Mouse (Mus musculus) lung, embryonic 14.5 days (tissue): ENCODE measurements around the gene Col2a1. TPM values are rescaled to one million over a fixed set of nuclear protein-coding genes. Genes with fewer than 3 reads are reported as not detected.
A peak's percentile ranks its signal among the peaks of the same experiment; 100 is the strongest.

Experiments used
- ATAC-seq: fragments of 200-750 bp; cut with Nextera tagmentation; 2 replicates; pipeline ENCODE4 v1.8.0; 2017; ENCODE audit warnings: mild to moderate bottlenecking, moderate TSS enrichment, moderate library complexity; ENCODE audit not compliant: insufficient read depth
- DNase-seq: peaks from one replicate; pipeline ENCODE4 v3.0.0-alpha.2; 2015
- H3K27ac ChIP-seq: fragments of 300-500 bp; sonication (generic); 2 replicates; pipeline ENCODE4 v1.5.1; 2014; ENCODE audit warnings: low read depth, mild to moderate bottlenecking, moderate library complexity
- H3K27me3 ChIP-seq: fragments of 300-500 bp; sonication (generic); 2 replicates; pipeline ENCODE4 v1.6.1; 2014; ENCODE audit warnings: low read length, control low read depth; ENCODE audit not compliant: insufficient read depth
- H3K36me3 ChIP-seq: fragments of 300-500 bp; sonication (generic); 2 replicates; pipeline ENCODE4 v1.6.1; 2014; ENCODE audit warnings: control low read depth; ENCODE audit not compliant: insufficient read depth
- H3K4me1 ChIP-seq: fragments of 300-500 bp; sonication (generic); 2 replicates; pipeline ENCODE4 v1.6.1; 2014; ENCODE audit warnings: antibody characterized with exemption, control low read depth; ENCODE audit not compliant: insufficient read depth
- H3K4me2 ChIP-seq: fragments of 300-500 bp; sonication (generic); 2 replicates; pipeline ENCODE4 v1.6.1; 2014; ENCODE audit warnings: mild to moderate bottlenecking
- H3K4me3 ChIP-seq: fragments of 300-500 bp; sonication (generic); 2 replicates; pipeline ENCODE4 v1.5.1; 2014; ENCODE audit warnings: low read depth, low read length
- H3K9ac ChIP-seq: fragments of 300-500 bp; sonication (generic); 2 replicates; pipeline ENCODE4 v1.6.1; 2014
- H3K9me3 ChIP-seq: fragments of 300-500 bp; sonication (generic); 2 replicates; pipeline ENCODE4 v1.6.1; 2016; ENCODE audit warnings: low read depth, low read length, control low read depth
- CTCF ChIP-seq: IDR thresholded peaks from 2 replicates; pipeline ENCODE4 v1.5.1; 2016; ENCODE audit warnings: antibody characterized with exemption, low read depth
- WGBS: fragments of 180-500 bp; shearing (Covaris S2); extraction: QIAGEN DNeasy Blood & Tissue Kit; methylation state at CpG from one replicate; pipeline ENCODE4 v1.1.7; 2014; 5-methylcytosine and 5-hydroxymethylcytosine counted together
- polyA plus RNA-seq: library from polyadenylated mRNA; unstranded; fragments of >200 nt; fragmentation: Nextera tagmentation; extraction: Ambion mirVana; gene quantifications from 2 replicates; pipeline ENCODE4 v1.2.1, GENCODE M21; 2014

Col2a1 gene
- polyA plus RNA-seq, 1 experiment from 2014 or later, result 33.3 TPM

DNA sequence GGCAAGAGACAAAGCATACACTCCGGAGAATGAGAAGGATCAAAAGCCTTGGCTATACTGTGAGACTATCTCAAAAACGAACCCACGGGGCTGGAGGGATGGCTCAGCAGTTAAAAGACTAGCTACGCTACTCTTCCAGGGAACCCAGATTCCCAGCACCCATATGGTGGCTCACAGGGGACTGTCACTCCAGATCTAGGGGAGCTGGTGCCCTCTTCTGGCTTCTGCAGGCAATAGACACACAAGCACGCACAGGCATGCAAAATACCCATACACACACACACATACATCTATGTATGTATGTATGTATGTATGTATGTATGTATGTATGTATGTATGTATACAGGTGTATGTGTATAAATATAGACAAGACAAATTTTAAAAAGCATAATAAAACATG is 32.1 kb upstream of the Col2a1 start:
- peak; percentile 37 for TF ChIP-seq CTCF
- no peak overlapping the region for H3K4me3 ChIP-seq
- H3K4me2 ChIP-seq, result no peak overlapping the region
- H3K4me1 ChIP-seq, result no peaks in the 10 kb centered on the region
- H3K27me3 ChIP-seq, result no peaks in the 10 kb centered on the region
- H3K36me3 ChIP-seq, result peaks cover 33% of the 10 kb centered on the region
- H3K9me3 ChIP-seq, result no peaks in the 10 kb centered on the region
- H3K27ac ChIP-seq, result no peak overlapping the region
- DNase-seq (no peak), ATAC-seq (no peak)
- 91% methylated on average over 5 of the region's 5 CpGs for WGBS
- H3K9ac ChIP-seq, result no peak overlapping the region

DNA sequence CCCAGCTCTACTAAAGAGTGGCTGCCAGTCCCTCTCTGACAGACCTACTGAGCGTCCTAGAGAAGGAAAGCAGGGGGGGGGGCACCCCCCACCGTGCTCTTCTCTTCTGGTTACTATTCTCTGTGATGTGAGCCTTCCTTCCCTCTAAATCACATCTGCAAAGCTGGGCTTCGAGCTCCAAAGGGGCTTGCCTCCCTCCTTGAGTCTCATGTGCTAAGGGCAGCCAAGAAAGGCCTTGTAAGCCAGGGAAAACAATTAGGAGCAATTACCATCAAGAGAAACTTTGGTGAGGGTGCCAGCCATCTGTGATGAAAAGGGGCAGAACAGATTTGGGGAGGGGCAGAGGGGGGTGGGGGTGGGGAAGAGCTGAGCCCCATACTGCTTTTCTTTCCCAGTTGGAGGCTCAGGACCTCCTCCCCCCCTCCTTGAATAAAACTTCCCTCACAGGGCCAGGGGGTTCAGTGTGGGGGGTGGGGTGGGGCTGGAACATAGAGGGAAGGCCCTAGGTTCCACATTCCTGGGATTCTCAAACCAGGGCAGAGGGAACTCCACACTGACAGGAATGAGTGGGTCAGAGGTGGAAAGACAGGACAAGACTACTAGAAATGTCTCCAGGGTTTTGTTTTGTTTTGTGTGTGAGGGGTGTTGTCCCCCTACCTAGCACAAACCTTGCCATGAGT is 30.7 kb upstream of the Col2a1 start:
- ATAC-seq, result no peak
- WGBS, result 11% methylated on average over 3 of the region's 3 CpGs
- no peak for TF ChIP-seq CTCF
- H3K9me3 ChIP-seq, result no peaks in the 10 kb centered on the region
- no peaks in the 10 kb centered on the region for H3K27me3 ChIP-seq
- H3K4me1 ChIP-seq, result no peaks in the 10 kb centered on the region
- H3K36me3 ChIP-seq, result peaks cover 21% of the 10 kb centered on the region
- DNase-seq, result no peak
- H3K27ac ChIP-seq, result no peak overlapping the region
- H3K4me3 ChIP-seq, result no peak overlapping the region
- H3K9ac ChIP-seq, result no peak overlapping the region
- H3K4me2 ChIP-seq, result no peak overlapping the region

DNA sequence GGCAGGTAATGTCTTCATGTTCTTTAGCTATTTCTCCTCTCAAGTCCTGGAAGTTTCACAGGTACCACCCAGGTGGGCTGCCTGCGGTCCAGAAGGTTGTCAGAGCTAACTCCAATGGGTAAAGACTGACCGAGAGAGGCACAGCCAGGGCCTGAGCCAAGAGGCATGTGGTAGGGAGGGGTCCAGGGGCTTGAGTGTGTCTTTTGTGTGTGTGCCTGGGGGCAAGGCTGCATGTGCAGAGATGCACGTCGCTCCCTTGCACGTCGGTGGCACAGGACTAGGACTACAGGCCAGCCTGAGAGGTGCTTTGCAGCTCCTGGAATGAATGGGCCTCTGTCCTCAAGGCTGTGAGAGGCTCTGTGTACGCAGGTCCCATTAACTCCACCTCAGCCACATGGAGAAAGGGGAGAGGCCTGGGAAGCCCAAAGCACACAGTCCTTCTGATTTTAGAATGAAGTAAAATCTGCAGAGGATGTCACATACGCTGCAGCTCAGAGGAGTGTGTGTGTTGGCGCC is 28.8 kb upstream of the Col2a1 start:
- peak; percentile 45 for DNase-seq
- ATAC-seq, result peak; percentile 74

DNA sequence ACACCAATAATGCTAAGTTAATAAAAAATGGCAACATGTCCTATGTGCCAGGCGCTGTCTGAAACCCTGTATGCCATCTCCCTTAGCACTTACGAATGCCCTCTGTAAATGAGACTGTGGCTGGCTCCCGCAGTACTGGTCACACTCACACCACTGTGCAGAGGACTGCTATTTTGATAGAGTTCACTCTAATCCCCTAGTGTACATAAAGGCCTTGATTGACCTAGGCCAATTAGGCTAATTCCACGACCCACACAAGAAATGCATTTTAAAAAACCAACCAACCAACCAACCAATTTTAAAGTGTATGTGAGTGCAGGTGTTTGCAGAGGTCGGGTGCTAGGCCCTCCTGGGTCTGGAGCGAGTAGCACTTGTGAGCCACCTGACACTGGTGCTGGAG is 25.3 kb upstream of the Col2a1 start:
- Histone ChIP-seq H3K27me3 (no peaks in the 10 kb centered on the region), H3K4me3 (no peak overlapping the region), H3K4me2 (no peak overlapping the region), H3K9ac (no peak overlapping the region), H3K27ac (no peak overlapping the region), H3K4me1 (peaks cover 13% of the 10 kb centered on the region; the same call in 1 of the 2 replicates), H3K36me3 (no peaks in the 10 kb centered on the region), H3K9me3 (no peaks in the 10 kb centered on the region)
- no peak for DNase-seq
- TF ChIP-seq CTCF, result no peak
- no peak for ATAC-seq
- WGBS, result 73% methylated on average over 6 of the region's 6 CpGs

More for the DNA sequence above, 28.8 kb upstream of the Col2a1 start:
- H3K36me3 ChIP-seq, result peaks cover 3% of the 10 kb centered on the region; the same call in 1 of the 2 replicates
- TF ChIP-seq CTCF, result no peak
- H3K9me3 ChIP-seq, result no peaks in the 10 kb centered on the region
- peak overlapping the region; percentile 75 for H3K27ac ChIP-seq
- H3K27me3 ChIP-seq, result no peaks in the 10 kb centered on the region
- H3K4me2 ChIP-seq, result no peak overlapping the region
- 0 out of 2 replicates have a peak, but pooled peaks cover under 1% of the 10 kb centered on the region for H3K4me1 ChIP-seq
- WGBS, result 74% methylated on average over 9 of the region's 9 CpGs
- no peak overlapping the region for H3K9ac ChIP-seq
- no peak overlapping the region for H3K4me3 ChIP-seq

DNA sequence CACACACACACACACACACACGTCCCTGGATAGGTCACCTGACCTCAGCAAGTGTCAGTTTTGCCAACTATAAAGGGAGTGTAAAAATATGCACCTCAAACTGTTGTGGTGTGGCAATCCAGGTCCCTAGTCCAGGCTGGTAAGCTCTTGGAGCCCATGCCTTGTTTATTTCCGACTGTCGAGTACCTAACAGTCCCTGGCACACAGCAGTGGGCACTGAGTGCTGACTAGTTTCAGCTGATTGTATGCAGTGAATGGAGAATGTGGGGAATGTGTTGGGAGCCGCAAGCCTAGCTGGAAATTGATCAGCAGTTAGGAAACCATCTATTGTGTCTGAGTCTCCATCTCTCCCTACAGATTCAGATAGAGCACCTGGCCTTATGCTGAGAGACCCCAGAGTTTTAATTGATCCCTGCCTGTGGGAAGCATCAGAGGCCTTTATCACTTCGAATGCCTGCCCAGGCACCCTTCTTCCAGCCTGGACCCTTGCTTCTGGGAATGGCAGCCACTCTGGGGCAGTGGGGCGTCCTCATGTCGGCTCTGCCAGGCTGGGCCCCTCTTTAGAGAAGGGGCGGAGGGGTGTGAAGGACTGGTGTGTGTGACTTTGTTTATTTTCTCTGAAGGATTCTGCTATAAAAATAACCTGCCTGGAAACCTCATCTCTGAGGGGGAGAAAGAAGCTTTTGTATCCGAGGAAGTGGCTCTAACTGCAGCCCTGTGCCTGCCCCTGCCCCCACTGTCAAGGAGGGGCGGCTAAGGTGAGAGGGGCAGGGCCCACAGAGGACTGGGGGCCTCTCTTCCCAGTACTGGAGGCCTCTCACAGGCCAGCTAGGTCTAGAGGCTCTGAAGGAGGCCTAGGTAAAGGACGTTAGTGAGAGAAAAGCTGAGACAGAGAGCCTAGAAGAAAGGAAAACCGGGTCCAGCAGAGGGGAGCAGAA is 22.7 kb upstream of the Col2a1 start:
- Histone ChIP-seq H3K27me3 (no peaks in the 10 kb centered on the region), H3K4me2 (0 out of 2 replicates have a peak overlapping the region, but pooled peaks have one; percentile 10), H3K36me3 (no peaks in the 10 kb centered on the region), H3K4me3 (no peak overlapping the region), H3K4me1 (peaks cover 16% of the 10 kb centered on the region), H3K9ac (no peak overlapping the region; the same call in 1 of the 2 replicates), H3K9me3 (no peaks in the 10 kb centered on the region), H3K27ac (peak overlapping the region; percentile 77)
- TF ChIP-seq CTCF, result no peak
- 19% methylated on average over 12 of the region's 12 CpGs for WGBS
- DNase-seq, result peak; percentile 29
- peak; percentile 59; the same call in 1 of the 2 replicates for ATAC-seq

DNA sequence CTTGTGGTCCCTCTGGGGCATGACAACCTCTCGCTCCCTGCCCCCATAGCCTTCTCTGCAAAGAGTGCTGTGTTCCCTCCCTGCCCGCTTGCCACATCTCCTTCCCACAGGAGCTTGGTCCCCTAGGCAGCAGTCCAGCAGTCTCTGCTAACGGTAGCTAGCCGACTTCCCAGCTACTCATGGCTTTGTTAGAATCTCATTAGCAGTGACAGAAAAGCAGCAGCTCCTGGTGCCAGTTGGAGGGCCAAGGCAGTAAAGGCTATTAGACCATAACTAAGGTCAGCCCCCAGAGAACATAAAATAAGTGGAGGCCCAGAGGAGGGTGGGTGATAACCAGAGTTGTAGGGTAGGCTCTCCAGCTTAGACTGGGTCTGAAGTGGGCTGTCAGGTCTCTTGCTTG is 21.1 kb upstream of the Col2a1 start:
- H3K9ac ChIP-seq, result no peak overlapping the region
- 42% methylated on average over 4 of the region's 4 CpGs for WGBS
- H3K9me3 ChIP-seq, result no peaks in the 10 kb centered on the region
- no peak overlapping the region for H3K27ac ChIP-seq
- ATAC-seq, result no peak
- H3K27me3 ChIP-seq, result no peaks in the 10 kb centered on the region
- no peaks in the 10 kb centered on the region for H3K36me3 ChIP-seq
- no peak for DNase-seq
- no peak overlapping the region for H3K4me3 ChIP-seq
- peaks cover 19% of the 10 kb centered on the region for H3K4me1 ChIP-seq
- H3K4me2 ChIP-seq, result no peak overlapping the region
- no peak for TF ChIP-seq CTCF

DNA sequence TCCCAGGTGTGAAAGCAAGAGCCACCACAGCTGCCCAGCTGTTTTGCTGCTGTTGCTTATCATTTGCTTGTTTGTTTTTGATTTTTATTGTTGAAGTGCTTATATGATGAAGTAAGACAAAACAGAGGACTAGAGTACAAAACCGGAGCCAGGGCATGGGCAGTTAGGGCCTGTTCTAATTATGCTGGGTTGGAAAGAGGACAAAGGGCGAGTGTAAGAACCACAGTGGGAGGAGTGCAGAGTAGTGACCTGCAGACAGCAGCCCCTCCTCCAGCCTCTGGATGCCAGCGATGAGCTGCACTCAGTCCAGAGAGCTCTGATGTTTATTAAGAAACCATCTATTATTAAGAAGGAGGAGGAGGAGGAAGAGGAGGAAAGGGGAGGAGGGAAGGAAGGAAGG is 18.6 kb upstream of the Col2a1 start:
- no peak overlapping the region for H3K27ac ChIP-seq
- no peak for DNase-seq
- WGBS, result 41% methylated on average over 3 of the region's 3 CpGs

More for the DNA sequence above, 18.6 kb upstream of the Col2a1 start:
- ATAC-seq, result no peak
- H3K27me3 ChIP-seq, result no peaks in the 10 kb centered on the region
- no peak overlapping the region for H3K9ac ChIP-seq
- H3K4me1 ChIP-seq, result peaks cover 17% of the 10 kb centered on the region
- H3K9me3 ChIP-seq, result no peaks in the 10 kb centered on the region
- H3K36me3 ChIP-seq, result no peaks in the 10 kb centered on the region
- TF ChIP-seq CTCF, result no peak
- H3K4me3 ChIP-seq, result no peak overlapping the region
- no peak overlapping the region for H3K4me2 ChIP-seq
